Comparison of ENCODE assay signal across 21 mouse cellular contexts in genomic region chr5:73826941-73827340, GRCm38 (mm10).
A peak's percentile ranks its signal among the peaks of the same experiment; 100 is the strongest.
DNase-seq lines count a peak whose midpoint lies in the region; TF ChIP-seq lines count a peak whose summit lies in the region.
"Had no signal": no experiment of that assay in that cellular context is flagged by ENCODE, and none has a peak within 500 bp of the region (broad histone marks: within the 10 kb centered on the region; RNA-seq: fewer than 3 reads in every experiment).

No protein-coding gene starts in this region.

- H3K36me3 ChIP-seq in heart, embryonic 10.5 days, result no peaks in the 10 kb centered on the region
- H3K36me3 ChIP-seq: embryonic facial prominence, embryonic 13.5 days; embryonic facial prominence, embryonic 15.5 days; forebrain, embryonic 10.5 days; forebrain, embryonic 12.5 days had no signal

- no peaks in the 10 kb centered on the region for H3K9me3 ChIP-seq in heart, embryonic 10.5 days
- H3K9me3 ChIP-seq: embryonic facial prominence, embryonic 13.5 days; embryonic facial prominence, embryonic 15.5 days; forebrain, embryonic 10.5 days; forebrain, embryonic 12.5 days had no signal

- TF ChIP-seq CTCF in gastrocnemius, adult 2 months (IDR thresholded peaks at IDR 0.05), result no peak

- 0 out of 2 replicates have a peak, but pooled peaks cover 4% of the 10 kb centered on the region for H3K4me1 ChIP-seq in heart, embryonic 10.5 days
- H3K4me1 ChIP-seq: embryonic facial prominence, embryonic 13.5 days; forebrain, embryonic 12.5 days had no signal

- no peak for DNase-seq in gastrocnemius, adult 2 months
- no peak for DNase-seq in gastrocnemius, postnatal 10 days
- peak; percentile 18 for DNase-seq in heart, adult 8-10 months (ENCODE audit: low spot score)
- no peak for DNase-seq in heart, embryonic 10.5 days (ENCODE audit: low spot score)
- peak; percentile 51 for DNase-seq in skeletal muscle tissue, adult 2 months (ENCODE audit: low read depth, low spot score)
- no peak for DNase-seq in thymus, adult 18-20 months
- DNase-seq: adrenal gland, adult 2 months; adrenal gland, postnatal 10 days; adrenal gland, postnatal 25 days; cerebellum, adult 11 months; cerebellum, adult 18-20 months; cerebellum, adult 8-10 months; cerebellum, adult 9-11 months; cerebellum, postnatal 14 days; cerebellum, postnatal 36 days; embryo, embryonic 11 days had no signal

- H3K27me3 ChIP-seq in heart, embryonic 10.5 days (ENCODE audit: insufficient read depth, poor library complexity, severe bottlenecking), result no peaks in the 10 kb centered on the region
- H3K27me3 ChIP-seq: embryonic facial prominence, embryonic 13.5 days; embryonic facial prominence, embryonic 15.5 days had no signal

- intact Hi-C loops in gastrocnemius, adult 2 months (cut with DNase I), result no loop called here

- WGBS in heart, embryonic 10.5 days, result 76% methylated on average over 4 of the region's 4 CpGs

- no peak overlapping the region for H3K4me3 ChIP-seq in gastrocnemius, adult 2 months
- H3K4me3 ChIP-seq in heart, embryonic 10.5 days, result no peak overlapping the region
- H3K4me3 ChIP-seq: embryonic facial prominence, embryonic 13.5 days; embryonic facial prominence, embryonic 15.5 days; erythroblast, embryonic 14.5 days; forebrain, embryonic 10.5 days; forebrain, embryonic 12.5 days had no signal

- H3K27ac ChIP-seq in gastrocnemius, adult 2 months, result peak overlapping the region; percentile 66
- no peak overlapping the region for H3K27ac ChIP-seq in heart, embryonic 10.5 days
- H3K27ac ChIP-seq: embryonic facial prominence, embryonic 13.5 days; embryonic facial prominence, embryonic 15.5 days; forebrain, embryonic 10.5 days; forebrain, embryonic 12.5 days had no signal

Comparison
In these comparisons a context has a peak if more than half of its experiments do, and no peak if none do; other contexts are left out.
1. DNase-seq: peak in heart, adult 8-10 months (single experiment) and skeletal muscle tissue, adult 2 months (single experiment); none in gastrocnemius, adult 2 months (single experiment), gastrocnemius, postnatal 10 days (single experiment), heart, embryonic 10.5 days (single experiment) and thymus, adult 18-20 months (0 of 2).